Mouse (Mus musculus) limb, embryonic 10.5 days (tissue): ENCODE data around the gene Rpl24. TPM values are rescaled to one million over a fixed set of nuclear protein-coding genes. Genes with fewer than 3 reads are reported as not detected.

Experiments used
- DNase-seq: peaks from one replicate; pipeline ENCODE4 v3.0.0-alpha.2; 2017; ENCODE audit warnings: low spot score
- H3K27ac ChIP-seq: fragments of 300-500 bp; sonication (generic); 2 replicates; pipeline ENCODE4 v1.5.1; 2016; ENCODE audit warnings: mild to moderate bottlenecking
- H3K27me3 ChIP-seq: fragments of 300-500 bp; sonication (generic); 2 replicates; pipeline ENCODE4 v1.6.1; 2016; ENCODE audit warnings: low read depth, mild to moderate bottlenecking; ENCODE audit not compliant: poor library complexity, severe bottlenecking
- H3K36me3 ChIP-seq: fragments of 300-500 bp; sonication (generic); 2 replicates; pipeline ENCODE4 v1.6.1; 2016; ENCODE audit warnings: mild to moderate bottlenecking, moderate library complexity
- H3K4me1 ChIP-seq: fragments of 300-500 bp; sonication (generic); 2 replicates; pipeline ENCODE4 v1.6.1; 2016
- H3K4me3 ChIP-seq: fragments of 300-500 bp; sonication (generic); 2 replicates; pipeline ENCODE4 v1.5.1; 2016; ENCODE audit warnings: mild to moderate bottlenecking, moderate library complexity
- H3K9me3 ChIP-seq: fragments of 300-500 bp; sonication (generic); replicated peaks from 2 replicates; pipeline ENCODE4 v1.6.1; 2016; ENCODE audit warnings: mild to moderate bottlenecking
- WGBS: fragments of 180-500 bp; shearing (Covaris S2); methylation state at CpG from one replicate; pipeline ENCODE4 v1.1.7; 2016; 5-methylcytosine and 5-hydroxymethylcytosine counted together
- polyA plus RNA-seq: library from polyadenylated mRNA; unstranded; fragments of >200 nt; fragmentation: Nextera tagmentation; extraction: Ambion mirVana; gene quantifications from 2 replicates; pipeline ENCODE4 v1.2.1, GENCODE M21; 2016

The Rpl24 gene
- polyA plus RNA-seq, 1 experiment from 2014 or later, result 711 TPM

DNA sequence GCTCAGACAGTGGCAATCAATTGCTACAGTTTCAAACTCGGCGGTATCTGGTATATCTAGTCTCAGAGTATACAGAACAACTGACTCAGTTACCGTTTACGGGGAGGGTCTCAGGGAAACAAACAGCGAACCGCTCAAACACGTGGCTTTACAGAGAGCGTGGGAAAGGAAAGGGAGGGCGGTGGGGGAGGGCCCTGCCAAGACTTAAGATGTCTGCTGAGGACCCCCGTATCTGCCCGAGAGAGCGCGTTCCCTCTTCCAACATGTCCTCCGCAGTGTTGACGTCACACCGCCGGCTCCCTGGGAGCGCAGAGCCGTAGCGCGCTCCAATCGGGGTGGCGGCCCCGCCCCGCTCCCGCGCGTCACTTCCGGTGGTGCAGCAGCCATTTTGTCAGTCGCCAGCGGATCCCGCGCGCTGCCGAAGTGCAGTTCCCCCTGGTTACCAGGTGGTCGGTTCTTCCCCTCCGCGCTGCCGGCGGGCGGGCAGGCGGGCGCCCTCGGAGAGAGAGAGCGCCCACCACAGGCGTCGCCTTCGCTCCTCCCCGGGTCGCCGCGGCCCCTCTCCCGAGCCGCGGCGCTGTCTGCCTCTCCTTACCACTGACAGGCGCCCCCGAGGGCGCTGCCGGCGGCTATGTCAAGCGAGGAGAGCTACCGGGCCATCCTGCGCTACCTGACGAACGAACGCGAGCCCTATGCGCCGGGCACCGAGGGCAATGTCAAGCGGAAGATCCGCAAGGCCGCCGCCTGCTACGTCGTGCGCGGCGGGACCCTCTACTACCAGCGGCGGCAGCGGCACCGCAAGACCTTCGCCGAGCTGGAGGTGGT, 7.6 kb downstream of the Rpl24 start, which contains the start of gene Zbtb11:
Gene Zbtb11 (plus strand): TSS at position 453 of the 825 bp plus-strand sequence.
- Histone ChIP-seq H3K4me3 (peak within 1 kb of the TSS; percentile 91), H3K9me3 (no peaks in the 10 kb centered on the region), H3K27ac (peak within 1 kb of the TSS; percentile 89), H3K4me1 (peaks cover 12% of the 10 kb centered on the region), H3K36me3 (peaks cover 52% of the 10 kb centered on the region), H3K27me3 (no peaks in the 10 kb centered on the region)
- under 1% methylated on average over 84 of the region's 86 CpGs for WGBS
- DNase-seq, result peak; percentile 100

DNA sequence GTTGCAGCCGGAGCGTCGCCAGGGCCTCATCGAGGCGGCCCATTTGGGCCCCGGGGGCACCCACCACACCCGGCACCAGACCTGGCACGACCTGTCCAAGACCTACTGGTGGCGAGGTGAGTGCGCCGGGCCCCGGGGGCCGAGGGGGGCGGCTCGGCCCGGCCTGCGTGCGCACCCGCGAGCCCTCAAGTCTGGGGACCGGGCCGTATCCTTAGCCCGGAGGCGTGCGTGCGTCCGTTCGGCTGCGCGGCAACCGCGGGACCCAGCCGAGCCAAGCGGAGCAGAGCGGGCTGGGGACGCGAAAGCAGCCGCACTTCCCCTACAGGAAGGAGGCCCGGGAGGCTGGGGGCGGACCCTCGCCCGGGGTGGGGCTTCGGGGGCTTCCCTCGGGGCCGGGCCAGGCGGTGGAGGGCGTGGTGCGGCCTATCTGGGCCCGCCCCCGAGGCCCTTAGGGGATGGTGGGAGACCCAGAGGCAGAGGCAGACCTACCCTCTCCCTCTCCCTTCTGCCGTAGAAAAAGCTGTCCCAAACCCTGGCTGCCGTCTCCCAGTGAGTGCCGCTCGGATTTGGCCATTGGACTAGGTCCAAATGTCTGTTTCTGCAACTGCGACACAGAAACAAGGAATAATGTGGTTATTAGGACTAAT, 8.3 kb downstream of the Rpl24 start:
- peak overlapping the region; percentile 89 for H3K27ac ChIP-seq
- under 1% methylated on average over 55 of the region's 55 CpGs for WGBS

GRCm38 (mm10) chr16:55974903-55975285, 8.8 kb downstream of the Rpl24 start:
- Histone ChIP-seq H3K4me3 (peak overlapping the region; percentile 91), H3K9me3 (no peaks in the 10 kb centered on the region), H3K27ac (peak overlapping the region; percentile 89), H3K36me3 (peaks cover 39% of the 10 kb centered on the region), H3K27me3 (no peaks in the 10 kb centered on the region), H3K4me1 (peaks cover 12% of the 10 kb centered on the region)
- WGBS, result 9% methylated on average over 14 of the region's 14 CpGs
- no peak for DNase-seq

More for the DNA sequence above, 8.3 kb downstream of the Rpl24 start:
- H3K9me3 ChIP-seq, result no peaks in the 10 kb centered on the region
- peak; percentile 91 for DNase-seq
- H3K4me3 ChIP-seq, result peak overlapping the region; percentile 91
- no peaks in the 10 kb centered on the region for H3K27me3 ChIP-seq
- H3K4me1 ChIP-seq, result peaks cover 12% of the 10 kb centered on the region
- peaks cover 44% of the 10 kb centered on the region for H3K36me3 ChIP-seq

- 94% methylated on average over 3 of the region's 3 CpGs for WGBS
Observed at GRCm38 (mm10) chr16:55986001-55986400, 19.9 kb downstream of the Rpl24 start.

GRCm38 (mm10) chr16:55990311-55990710, 24.2 kb downstream of the Rpl24 start:
- WGBS, result 94% methylated on average over 4 of the region's 4 CpGs
- Histone ChIP-seq H3K4me3 (no peak overlapping the region), H3K36me3 (peaks cover 73% of the 10 kb centered on the region), H3K27me3 (no peaks in the 10 kb centered on the region), H3K4me1 (no peaks in the 10 kb centered on the region), H3K9me3 (no peaks in the 10 kb centered on the region), H3K27ac (no peak overlapping the region)
- DNase-seq, result no peak

More at GRCm38 (mm10) chr16:55986001-55986400, 19.9 kb downstream of the Rpl24 start:
- Histone ChIP-seq H3K27ac (no peak overlapping the region), H3K27me3 (no peaks in the 10 kb centered on the region), H3K9me3 (no peaks in the 10 kb centered on the region), H3K4me3 (no peak overlapping the region), H3K36me3 (peaks cover 82% of the 10 kb centered on the region), H3K4me1 (no peaks in the 10 kb centered on the region)
- DNase-seq, result no peak

DNA sequence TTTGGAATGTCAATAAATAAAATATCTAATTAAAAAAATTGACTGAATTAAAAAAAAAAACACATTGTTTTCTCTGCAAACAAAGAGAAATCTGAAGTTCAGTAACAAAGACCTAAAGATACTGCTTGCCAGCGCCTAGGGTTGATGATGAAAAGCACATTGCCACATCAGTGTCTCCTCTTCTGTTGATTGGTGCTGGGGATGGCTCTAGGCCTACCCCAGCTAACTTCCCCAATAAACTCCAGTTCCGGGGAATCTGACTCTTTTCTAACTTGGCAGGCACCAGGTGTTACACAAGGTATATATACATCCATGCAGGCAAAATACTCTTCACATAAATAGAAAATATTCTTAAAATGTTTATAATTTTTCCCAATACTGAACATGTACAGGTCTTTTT, 28.2 kb downstream of the Rpl24 start:
- DNase-seq, result no peak
- Histone ChIP-seq H3K27me3 (no peaks in the 10 kb centered on the region), H3K36me3 (peaks cover 75% of the 10 kb centered on the region), H3K27ac (no peak overlapping the region), H3K9me3 (no peaks in the 10 kb centered on the region), H3K4me1 (no peaks in the 10 kb centered on the region), H3K4me3 (no peak overlapping the region)
- WGBS, result 94% methylated on average over 2 of the region's 2 CpGs

GRCm38 (mm10) chr16:56006798-56007197, 40.7 kb downstream of the Rpl24 start:
- WGBS, result 96% methylated on average over 11 of the region's 11 CpGs
- H3K36me3 ChIP-seq, result peaks cover 65% of the 10 kb centered on the region
- H3K4me1 ChIP-seq, result no peaks in the 10 kb centered on the region
- no peaks in the 10 kb centered on the region for H3K9me3 ChIP-seq
- H3K27me3 ChIP-seq, result no peaks in the 10 kb centered on the region
- DNase-seq, result no peak
- H3K27ac ChIP-seq, result no peak overlapping the region
- H3K4me3 ChIP-seq, result no peak overlapping the region

GRCm38 (mm10) chr16:56008862-56009261, 42.8 kb downstream of the Rpl24 start:
- WGBS, result 94% methylated on average over 1 of the region's 1 CpGs
- Histone ChIP-seq H3K27ac (no peak overlapping the region), H3K9me3 (no peaks in the 10 kb centered on the region), H3K4me1 (no peaks in the 10 kb centered on the region), H3K4me3 (no peak overlapping the region), H3K36me3 (peaks cover 69% of the 10 kb centered on the region), H3K27me3 (no peaks in the 10 kb centered on the region)
- DNase-seq, result no peak

- WGBS, result 89% methylated on average over 10 of the region's 10 CpGs
- Histone ChIP-seq H3K4me3 (no peak overlapping the region), H3K9me3 (no peaks in the 10 kb centered on the region), H3K4me1 (no peaks in the 10 kb centered on the region), H3K27me3 (no peaks in the 10 kb centered on the region), H3K36me3 (peaks cover 63% of the 10 kb centered on the region), H3K27ac (no peak overlapping the region)
- no peak for DNase-seq
Observed at GRCm38 (mm10) chr16:56012789-56013743, 47.0 kb downstream of the Rpl24 start.

DNA sequence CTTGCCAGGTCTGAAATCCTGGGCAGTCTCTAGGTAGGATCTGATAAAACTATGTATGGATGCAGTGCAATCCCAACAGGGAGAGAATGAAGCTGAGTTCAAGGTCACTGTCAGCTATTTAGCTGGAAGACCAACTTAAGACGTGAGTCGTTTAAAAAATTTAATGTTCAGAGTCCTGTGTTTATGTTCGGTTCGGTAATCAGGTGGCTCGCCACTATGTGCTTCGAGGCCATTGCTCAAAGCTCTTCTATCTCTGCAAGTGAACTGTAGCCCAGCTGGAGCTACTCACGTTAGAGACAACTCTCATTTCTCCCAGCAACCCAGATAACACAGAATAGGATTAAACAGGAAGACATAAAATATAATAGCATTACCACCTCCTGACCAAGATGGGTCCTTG, 48.0 kb downstream of the Rpl24 start:
- no peak for DNase-seq
- H3K4me1 ChIP-seq, result no peaks in the 10 kb centered on the region
- H3K9me3 ChIP-seq, result no peaks in the 10 kb centered on the region
- peaks cover 71% of the 10 kb centered on the region for H3K36me3 ChIP-seq
- WGBS, result 91% methylated on average over 7 of the region's 7 CpGs
- H3K27me3 ChIP-seq, result no peaks in the 10 kb centered on the region
- no peak overlapping the region for H3K4me3 ChIP-seq
- H3K27ac ChIP-seq, result no peak overlapping the region

DNA sequence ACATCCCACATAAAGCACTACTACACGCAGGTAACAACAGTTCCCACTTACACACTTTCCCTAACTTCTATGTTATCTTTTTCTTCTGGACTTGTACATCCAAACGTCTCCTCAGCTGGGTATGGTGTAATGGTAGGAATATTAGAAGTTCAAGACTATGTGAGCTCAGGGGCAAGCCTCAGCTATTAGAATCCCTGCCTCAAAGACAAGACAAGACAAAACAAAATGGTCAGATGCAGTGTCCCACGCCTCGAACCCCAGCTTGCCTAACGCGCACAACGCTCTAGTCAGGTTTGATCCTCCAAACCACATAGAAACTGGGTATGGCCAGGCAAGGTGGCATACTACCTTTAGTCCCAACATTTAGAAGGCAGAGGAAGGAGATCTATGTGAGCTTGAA, 53.6 kb downstream of the Rpl24 start:
- H3K36me3 ChIP-seq, result peaks cover 78% of the 10 kb centered on the region
- no peak for DNase-seq
- no peak overlapping the region for H3K4me3 ChIP-seq
- no peaks in the 10 kb centered on the region for H3K9me3 ChIP-seq
- H3K27ac ChIP-seq, result no peak overlapping the region
- H3K27me3 ChIP-seq, result no peaks in the 10 kb centered on the region
- 95% methylated on average over 7 of the region's 7 CpGs for WGBS
- no peaks in the 10 kb centered on the region for H3K4me1 ChIP-seq
